Mouse (Mus musculus) forebrain, embryonic 12.5 days (tissue): ENCODE data around the gene Calca. TPM values are rescaled to one million over a fixed set of nuclear protein-coding genes. Genes with fewer than 3 reads are reported as not detected.
A peak's percentile ranks its signal among the peaks of the same experiment; 100 is the strongest.
"Not testable (repeated sequence)": the region's sequence is repeated elsewhere in the genome, so short reads cannot be mapped to it uniquely, and the experiment has no call there.

Source experiments
- ATAC-seq: fragments of 200-750 bp; cut with Nextera tagmentation; 2 replicates; pipeline ENCODE4 v1.8.0; 2017; ENCODE audit warnings: moderate TSS enrichment; ENCODE audit not compliant: low FRiP score
- H3K27ac ChIP-seq: fragments of 300-500 bp; sonication (generic); 2 replicates; pipeline ENCODE4 v1.5.1; 2016; ENCODE audit warnings: mild to moderate bottlenecking
- H3K27me3 ChIP-seq: fragments of 300-500 bp; sonication (generic); 2 replicates; pipeline ENCODE4 v1.6.1; 2016; ENCODE audit warnings: mild to moderate bottlenecking
- H3K36me3 ChIP-seq: fragments of 300-500 bp; sonication (generic); replicated peaks from 2 replicates; pipeline ENCODE4 v1.6.1; 2016; ENCODE audit warnings: mild to moderate bottlenecking
- H3K4me1 ChIP-seq: fragments of 300-500 bp; sonication (generic); 2 replicates; pipeline ENCODE4 v1.6.1; 2016
- H3K4me2 ChIP-seq: fragments of 300-500 bp; sonication (generic); 2 replicates; pipeline ENCODE4 v1.6.1; 2016; ENCODE audit warnings: mild to moderate bottlenecking, moderate library complexity
- H3K4me3 ChIP-seq: fragments of 300-500 bp; sonication (generic); replicated peaks from 2 replicates; pipeline ENCODE4 v1.5.1; 2016; ENCODE audit warnings: mild to moderate bottlenecking
- H3K9ac ChIP-seq: fragments of 300-500 bp; sonication (generic); 2 replicates; pipeline ENCODE4 v1.6.1; 2016; ENCODE audit warnings: mild to moderate bottlenecking
- H3K9me3 ChIP-seq: fragments of 300-500 bp; sonication (generic); 2 replicates; pipeline ENCODE4 v1.6.1; 2016
- WGBS: fragments of 180-500 bp; shearing (Covaris S2); methylation state at CpG from one replicate; pipeline ENCODE4 v1.1.7; 2016; 5-methylcytosine and 5-hydroxymethylcytosine counted together
- polyA plus RNA-seq: library from polyadenylated mRNA; unstranded; fragments of >200 nt; fragmentation: Nextera tagmentation; extraction: Ambion mirVana; gene quantifications from 2 replicates; pipeline ENCODE4 v1.2.1, GENCODE M21; 2016

Calca gene
- polyA plus RNA-seq, result 14.8 and 16.7 TPM in 2 replicates

- peak within 1 kb of the TSS; percentile 95 for H3K4me2 ChIP-seq
Measured at GRCm38 (mm10) chr7:114636102-114636501, at the start of gene Calca. Gene Calca (minus strand): TSS chr7:114636357.

GRCm38 (mm10) chr7:114672697-114673096, 36.5 kb upstream of the Calca start:
- no peak for ATAC-seq
- H3K9me3 ChIP-seq, result no peaks in the 10 kb centered on the region
- no peaks in the 10 kb centered on the region for H3K36me3 ChIP-seq
- no peak overlapping the region for H3K27ac ChIP-seq
- no peaks in the 10 kb centered on the region for H3K27me3 ChIP-seq
- no peak overlapping the region for H3K9ac ChIP-seq
- no peaks in the 10 kb centered on the region for H3K4me1 ChIP-seq
- 25% methylated on average over 2 of the region's 2 CpGs for WGBS
- H3K4me2 ChIP-seq, result no peak overlapping the region
- no peak overlapping the region for H3K4me3 ChIP-seq

More at GRCm38 (mm10) chr7:114636102-114636501, at the start of gene Calca:
- peaks cover 8% of the 10 kb centered on the region; the same call in 1 of the 2 replicates for H3K4me1 ChIP-seq
- WGBS, result under 1% methylated on average over 12 of the region's 12 CpGs
- H3K4me3 ChIP-seq, result peak within 1 kb of the TSS; percentile 45
- H3K27ac ChIP-seq, result no peak within 1 kb of the TSS
- peaks cover 39% of the 10 kb centered on the region for H3K27me3 ChIP-seq
- H3K9ac ChIP-seq, result peak within 1 kb of the TSS; percentile 50
- peak; percentile 65; the same call in 1 of the 2 replicates for ATAC-seq
- H3K36me3 ChIP-seq, result no peaks in the 10 kb centered on the region
- no peaks in the 10 kb centered on the region for H3K9me3 ChIP-seq

GRCm38 (mm10) chr7:114671405-114671804, 35.2 kb upstream of the Calca start:
- H3K27ac ChIP-seq, result no peak overlapping the region
- no peaks in the 10 kb centered on the region for H3K27me3 ChIP-seq
- WGBS, result 76% methylated on average over 1 of the region's 1 CpGs
- no peak for ATAC-seq
- no peak overlapping the region for H3K4me3 ChIP-seq
- H3K4me1 ChIP-seq, result no peaks in the 10 kb centered on the region
- H3K36me3 ChIP-seq, result no peaks in the 10 kb centered on the region
- no peaks in the 10 kb centered on the region for H3K9me3 ChIP-seq
- no peak overlapping the region for H3K9ac ChIP-seq
- no peak overlapping the region for H3K4me2 ChIP-seq

GRCm38 (mm10) chr7:114649730-114650129, 13.6 kb upstream of the Calca start:
- no peaks in the 10 kb centered on the region for H3K27me3 ChIP-seq
- ATAC-seq, result no peak
- H3K4me3 ChIP-seq, result no peak overlapping the region
- no peaks in the 10 kb centered on the region for H3K36me3 ChIP-seq
- H3K27ac ChIP-seq, result no peak overlapping the region
- H3K9me3 ChIP-seq, result no peaks in the 10 kb centered on the region
- no peak overlapping the region for H3K9ac ChIP-seq
- 37% methylated on average over 3 of the region's 3 CpGs for WGBS
- H3K4me1 ChIP-seq, result no peaks in the 10 kb centered on the region
- no peak overlapping the region for H3K4me2 ChIP-seq

- no peak overlapping the region for H3K4me2 ChIP-seq
- no peaks in the 10 kb centered on the region for H3K4me1 ChIP-seq
- no peak overlapping the region for H3K4me3 ChIP-seq
- H3K27ac ChIP-seq, result no peak overlapping the region
- no peaks in the 10 kb centered on the region for H3K9me3 ChIP-seq
- 67% methylated on average over 3 of the region's 3 CpGs for WGBS
- no peak overlapping the region for H3K9ac ChIP-seq
- no peaks in the 10 kb centered on the region for H3K36me3 ChIP-seq
- no peak for ATAC-seq
- no peaks in the 10 kb centered on the region for H3K27me3 ChIP-seq
Measured at GRCm38 (mm10) chr7:114648791-114649190, 12.6 kb upstream of the Calca start.

GRCm38 (mm10) chr7:114635569-114636101, 522 bp downstream of the Calca start:
- under 1% methylated on average over 20 of the region's 20 CpGs for WGBS
- H3K4me3 ChIP-seq, result peak overlapping the region; percentile 45
- H3K36me3 ChIP-seq, result no peaks in the 10 kb centered on the region
- H3K4me1 ChIP-seq, result peaks cover 8% of the 10 kb centered on the region; the same call in 1 of the 2 replicates
- H3K9ac ChIP-seq, result peak overlapping the region; percentile 50
- peak; percentile 23; the same call in 1 of the 2 replicates for ATAC-seq
- no peaks in the 10 kb centered on the region for H3K9me3 ChIP-seq
- H3K27ac ChIP-seq, result no peak overlapping the region
- H3K4me2 ChIP-seq, result peak overlapping the region; percentile 95
- H3K27me3 ChIP-seq, result peaks cover 39% of the 10 kb centered on the region

GRCm38 (mm10) chr7:114634386-114634785, 1.8 kb downstream of the Calca start:
- Histone ChIP-seq H3K4me2 (no peak overlapping the region), H3K4me1 (peaks cover 8% of the 10 kb centered on the region; the same call in 1 of the 2 replicates)
- WGBS, result 84% methylated on average over 7 of the region's 7 CpGs

GRCm38 (mm10) chr7:114625966-114626365, 10.2 kb downstream of the Calca start:
- no peak overlapping the region for H3K27ac ChIP-seq
- ATAC-seq, result no peak
- H3K9ac ChIP-seq, result no peak overlapping the region
- no peak overlapping the region for H3K4me2 ChIP-seq
- no peak overlapping the region for H3K4me3 ChIP-seq
- H3K9me3 ChIP-seq, result no peaks in the 10 kb centered on the region
- WGBS, result 95% methylated on average over 3 of the region's 3 CpGs
- no peaks in the 10 kb centered on the region for H3K4me1 ChIP-seq
- no peaks in the 10 kb centered on the region for H3K36me3 ChIP-seq
- H3K27me3 ChIP-seq, result no peaks in the 10 kb centered on the region

More at GRCm38 (mm10) chr7:114634386-114634785, 1.8 kb downstream of the Calca start:
- H3K27ac ChIP-seq, result no peak overlapping the region
- H3K36me3 ChIP-seq, result no peaks in the 10 kb centered on the region
- H3K9me3 ChIP-seq, result no peaks in the 10 kb centered on the region
- H3K4me3 ChIP-seq, result no peak overlapping the region
- peaks cover 39% of the 10 kb centered on the region for H3K27me3 ChIP-seq
- no peak overlapping the region for H3K9ac ChIP-seq
- no peak for ATAC-seq

GRCm38 (mm10) chr7:114616759-114617158, 19.4 kb downstream of the Calca start:
- H3K4me3 ChIP-seq, result no peak overlapping the region
- H3K4me2 ChIP-seq, result no peak overlapping the region
- no peak overlapping the region for H3K9ac ChIP-seq
- H3K9me3 ChIP-seq, result no peaks in the 10 kb centered on the region
- H3K36me3 ChIP-seq, result no peaks in the 10 kb centered on the region
- no peak overlapping the region for H3K27ac ChIP-seq
- no peak for ATAC-seq
- no peaks in the 10 kb centered on the region for H3K4me1 ChIP-seq
- no peaks in the 10 kb centered on the region for H3K27me3 ChIP-seq
- 93% methylated on average over 6 of the region's 6 CpGs for WGBS

GRCm38 (mm10) chr7:114594391-114594790, 41.8 kb downstream of the Calca start:
- H3K27ac ChIP-seq, H3K27me3 ChIP-seq, H3K9ac ChIP-seq, H3K36me3 ChIP-seq, H3K9me3 ChIP-seq, ATAC-seq, H3K4me3 ChIP-seq, H3K4me2 ChIP-seq, H3K4me1 ChIP-seq: not testable (repeated sequence)
- 95% methylated on average over 8 of the region's 8 CpGs for WGBS

GRCm38 (mm10) chr7:114582441-114582840, 53.7 kb downstream of the Calca start:
- Histone ChIP-seq H3K9me3 (no peaks in the 10 kb centered on the region), H3K4me3 (no peak overlapping the region), H3K36me3 (no peaks in the 10 kb centered on the region), H3K27ac (no peak overlapping the region), H3K27me3 (no peaks in the 10 kb centered on the region), H3K9ac (no peak overlapping the region), H3K4me1 (no peaks in the 10 kb centered on the region), H3K4me2 (no peak overlapping the region)
- ATAC-seq, result no peak
- WGBS, result 36% methylated on average over 2 of the region's 2 CpGs
